Mouse (Mus musculus) left cerebral cortex, adult 18-20 months (tissue): ENCODE results near the gene Olfr206. TPM values are rescaled to one million over a fixed set of nuclear protein-coding genes. Genes with fewer than 3 reads are reported as not detected.
"Not testable (repeated sequence)": the region's sequence is repeated elsewhere in the genome, so short reads cannot be mapped to it uniquely, and the experiment has no call there.

ENCODE experiments used
- DNase-seq, 2 experiments: peaks; one replicate each; pipeline ENCODE4 v3.0.0; 2021 to 2022; ENCODE audit warnings: low spot score in 2 of 2, mixed read lengths in 1 of 2
- long read RNA-seq, 2 experiments: library from polyadenylated mRNA; stranded (forward); transcript quantifications; one replicate each; pipeline ENCODE4 v2.0.0; 2021
- total RNA-seq, 2 experiments: library from RNA; stranded (reverse); gene quantifications; 2 replicates each; pipeline ENCODE4 v1.2.3; 2021

The Olfr206 gene
- total RNA-seq, result not detected
- long read RNA-seq, experiment 1, result 0 reads
- long read RNA-seq, experiment 2, result 0 reads

DNA sequence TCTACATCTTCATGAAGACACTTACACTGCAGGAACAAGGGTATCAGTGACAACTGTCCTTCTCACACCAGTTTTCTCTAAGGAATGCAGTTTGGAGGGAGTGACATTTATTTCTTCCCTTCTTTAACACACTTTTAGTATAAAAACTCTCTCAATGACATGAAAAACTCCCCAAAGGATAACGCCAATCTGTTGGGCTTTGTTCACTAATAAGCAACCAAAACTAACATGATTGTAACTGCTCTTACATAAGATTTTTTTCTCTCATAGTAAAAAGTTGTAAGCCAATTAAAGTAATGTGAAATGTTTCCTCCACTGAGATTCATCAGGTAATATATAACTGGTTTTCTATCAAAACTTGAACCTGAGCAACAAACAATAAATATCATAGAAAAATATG, at the start of gene Olfr206:
Olfr206 (minus strand) TSS at position 101 of the 400 bp plus-strand sequence.
- no peak for DNase-seq

DNA sequence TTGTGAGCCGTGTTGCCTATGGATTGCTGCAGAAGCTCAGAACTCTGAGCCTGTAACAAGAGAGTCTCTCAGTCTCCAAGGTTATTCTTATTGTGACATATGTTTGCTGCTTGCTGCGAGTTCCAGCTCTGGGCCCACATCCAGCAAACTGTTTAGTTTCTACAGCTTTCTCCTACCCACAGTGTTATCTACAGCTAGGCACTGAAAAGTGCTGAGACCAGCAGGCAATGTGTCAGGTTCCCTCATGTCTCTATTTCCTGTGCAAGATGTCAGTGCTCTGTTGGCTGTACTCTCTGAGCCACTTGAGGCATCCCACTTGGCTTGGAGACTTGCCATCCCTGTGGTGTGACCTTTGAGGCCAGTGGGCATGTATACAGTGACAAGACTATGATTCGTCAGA, 44.3 kb upstream of the Olfr206 start:
- peak; percentile 64 to 79 for DNase-seq

DNA sequence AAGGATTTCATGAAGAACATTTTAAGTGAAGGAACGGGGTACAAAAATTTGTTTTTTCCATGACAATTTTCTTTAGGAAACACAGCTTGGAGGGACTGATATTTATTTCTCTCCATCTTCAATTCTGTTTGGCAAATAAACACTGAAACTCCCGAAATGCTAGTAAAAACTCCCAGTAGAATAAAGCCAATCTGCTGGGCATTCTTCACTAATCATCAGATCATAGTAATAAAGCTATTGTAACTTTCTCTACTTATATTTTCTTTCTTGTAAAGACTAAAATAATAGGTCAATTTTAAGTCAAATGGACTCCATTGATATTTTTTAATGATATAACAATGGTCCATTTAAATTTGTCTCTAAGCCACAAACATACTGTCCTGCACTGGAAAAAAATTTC, 14.8 kb upstream of the Olfr206 start, which contains the start of gene Olfr209:
Olfr209 (minus strand) TSS at position 101 of the 400 bp plus-strand sequence.
- no peak for DNase-seq

DNA sequence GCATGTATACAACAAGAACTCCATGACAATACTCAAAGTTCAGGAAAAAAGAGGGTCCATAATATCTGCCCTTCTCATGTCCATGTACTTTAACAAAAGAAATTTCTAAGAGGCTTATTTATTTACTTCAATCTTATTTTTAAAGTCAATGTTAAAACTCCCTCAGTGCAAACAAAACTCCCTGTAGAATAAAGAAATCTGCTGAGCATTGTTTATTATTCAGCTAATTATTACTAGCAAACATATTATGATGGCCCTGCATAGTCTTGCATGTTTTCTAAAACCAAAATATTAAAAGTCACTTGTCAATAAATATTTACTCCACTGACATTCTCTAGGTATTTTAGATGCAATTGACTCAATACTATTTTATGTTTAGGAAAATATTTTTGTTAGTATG, 18.0 kb downstream of the Olfr206 start, which contains the start of gene Olfr205:
Olfr205 (minus strand) TSS at position 101 of the 400 bp plus-strand sequence.
- DNase-seq, result no peak

DNA sequence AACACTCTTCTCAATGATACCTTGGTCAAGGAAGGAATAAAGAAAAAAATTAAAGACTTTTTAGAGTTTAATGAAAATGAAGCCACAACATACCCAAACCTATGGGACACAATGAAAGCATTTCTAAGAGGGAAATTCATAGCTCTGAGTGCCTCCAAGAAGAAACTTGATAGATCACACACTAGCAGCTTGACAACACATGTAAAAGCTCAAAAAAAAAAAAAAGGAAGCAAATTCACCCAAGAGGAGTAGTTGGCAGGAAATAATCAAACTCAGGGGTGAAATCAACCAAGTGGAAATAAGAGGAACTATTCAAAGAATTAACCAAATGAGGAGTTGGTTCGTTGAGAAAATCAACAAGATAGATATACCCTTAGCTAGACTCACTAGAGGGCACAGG, 25.8 kb downstream of the Olfr206 start:
- not testable (repeated sequence) for DNase-seq

DNA sequence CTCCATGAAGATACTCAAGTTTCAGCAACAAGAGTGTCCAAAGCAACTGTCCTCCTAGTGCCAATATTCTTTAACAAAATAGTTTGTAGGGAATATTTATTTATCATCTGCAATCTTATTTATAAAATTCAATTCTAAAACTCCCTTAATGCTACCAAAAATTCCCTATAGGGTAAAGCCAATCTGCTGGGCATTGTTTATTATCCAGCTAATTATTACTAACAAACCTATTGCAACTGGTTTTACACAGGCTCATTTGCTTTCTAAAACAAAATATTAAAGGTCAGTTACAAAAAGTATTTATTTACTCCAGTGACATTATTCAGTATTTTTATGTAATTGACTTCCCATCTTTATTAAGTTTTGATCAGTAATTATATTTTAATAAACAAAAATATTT, 30.9 kb downstream of the Olfr206 start, which contains the start of gene Olfr204:
Olfr204 (minus strand) TSS at position 101 of the 400 bp plus-strand sequence.
- no peak for DNase-seq

DNA sequence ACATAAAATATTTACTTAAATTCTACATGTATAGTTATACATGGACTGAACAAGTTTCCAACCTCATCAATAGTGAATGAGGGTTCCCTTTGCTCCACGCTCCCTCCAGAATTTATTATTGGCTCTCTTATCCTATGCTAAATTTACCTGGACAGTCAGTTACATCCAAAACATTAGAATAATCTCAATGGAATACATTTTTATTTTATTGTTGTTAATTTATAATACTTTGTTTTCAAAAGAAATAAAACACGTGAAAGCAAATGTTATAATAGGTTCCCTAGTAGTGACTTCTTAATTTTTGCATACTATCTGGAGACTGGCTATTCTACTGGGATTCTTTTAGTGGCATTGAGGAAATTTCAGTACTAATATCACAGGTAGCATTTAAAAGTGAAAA, 50.5 kb downstream of the Olfr206 start, which contains the start of gene Olfr203:
Olfr203 (plus strand) TSS at position 301 of the 400 bp plus-strand sequence.
- no peak for DNase-seq

Other genes with a start within 250 kb of the Olfr206 start
- gene Olfr193, start 237.4 kb downstream of the Olfr206 start, total RNA-seq, result not detected
- not detected for gene Olfr194, start 228.2 kb downstream of the Olfr206 start, total RNA-seq
- not detected for gene Olfr195, start 202.2 kb downstream of the Olfr206 start, total RNA-seq
- not detected for gene Olfr196, start 178.8 kb downstream of the Olfr206 start, total RNA-seq
- gene Olfr198, start 145.7 kb downstream of the Olfr206 start, total RNA-seq, result not detected
- not detected for gene Olfr199, start 129.5 kb downstream of the Olfr206 start, total RNA-seq
- not detected for gene Olfr201, start 76.6 kb downstream of the Olfr206 start, total RNA-seq
- gene Olfr202, start 62.5 kb downstream of the Olfr206 start, total RNA-seq, result not detected
- gene Olfr203, start 50.4 kb downstream of the Olfr206 start, total RNA-seq, result not detected
- not detected for gene Olfr204, start 31.0 kb downstream of the Olfr206 start, total RNA-seq
- not detected for gene Olfr205, start 18.1 kb downstream of the Olfr206 start, total RNA-seq
- not detected for gene Olfr209, start 14.7 kb upstream of the Olfr206 start, total RNA-seq
- gene Gabrr3, start 58.1 kb upstream of the Olfr206 start, total RNA-seq, result under 1 TPM; 0.12 to 0.16 TPM
- 10 to 100 TPM; 11.4 to 12.0 TPM for gene Riox2, start 122.5 kb upstream of the Olfr206 start, total RNA-seq